Mouse (Mus musculus): ENCODE results near the gene Ftl1.

DNA sequence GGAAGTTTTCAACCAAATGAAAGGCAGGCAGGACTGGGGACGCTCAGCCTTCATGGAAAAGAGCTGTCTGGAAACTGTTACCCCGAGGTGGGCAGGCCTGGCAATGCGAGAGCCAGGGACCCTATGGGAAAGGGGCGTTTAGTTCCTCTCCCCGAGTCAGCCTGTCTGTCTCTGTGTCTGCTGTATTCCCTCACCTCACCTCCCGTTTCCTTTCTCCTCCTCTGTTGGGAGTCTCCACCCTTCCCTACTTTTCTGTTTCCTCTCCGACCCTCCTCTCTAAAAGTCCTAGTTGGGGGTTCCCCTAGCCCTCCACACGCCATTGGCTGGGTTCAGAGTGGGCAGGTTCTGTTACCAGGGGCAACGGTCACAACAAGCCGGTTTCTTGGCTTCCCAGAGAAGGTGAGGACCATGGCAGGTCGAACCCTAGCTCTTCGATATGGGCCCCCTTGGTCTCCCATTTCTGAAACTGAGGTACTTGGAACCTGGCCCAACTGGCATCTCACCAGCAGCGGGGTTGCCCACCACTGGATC is 41.7 kb downstream of the Ftl1 start:
- no peak for TF ChIP-seq POLR2A (IDR thresholded peaks at IDR 0.05; ENCODE audit: insufficient read depth, low read depth, low read length)
- no peak for TF ChIP-seq CTCF (IDR thresholded peaks at IDR 0.05)
- no peak for TF ChIP-seq EP300 (IDR thresholded peaks at IDR 0.05; ENCODE audit: insufficient read depth, low read depth, low read length)
